Mouse (Mus musculus) pancreas, adult 10 weeks (tissue): Measurements from ENCODE around the gene Rpp25. TPM values are rescaled to one million over a fixed set of nuclear protein-coding genes. Genes with fewer than 3 reads are reported as not detected.

Experiments used
- polyA plus RNA-seq: library from polyadenylated mRNA; stranded (reverse); fragments of 350-450 nt; fragmentation: Illumina TruSeq; extraction: RNeasy Lipid Tissue Mini Kit (QIAGEN cat#74804); gene quantifications from one replicate; pipeline ENCODE4 v1.2.3, GENCODE M21; 2015; ENCODE audit warnings: low read depth, low replicate concordance; ENCODE audit not compliant: insufficient read depth

Rpp25 gene
- 1.4 TPM for polyA plus RNA-seq

DNA sequence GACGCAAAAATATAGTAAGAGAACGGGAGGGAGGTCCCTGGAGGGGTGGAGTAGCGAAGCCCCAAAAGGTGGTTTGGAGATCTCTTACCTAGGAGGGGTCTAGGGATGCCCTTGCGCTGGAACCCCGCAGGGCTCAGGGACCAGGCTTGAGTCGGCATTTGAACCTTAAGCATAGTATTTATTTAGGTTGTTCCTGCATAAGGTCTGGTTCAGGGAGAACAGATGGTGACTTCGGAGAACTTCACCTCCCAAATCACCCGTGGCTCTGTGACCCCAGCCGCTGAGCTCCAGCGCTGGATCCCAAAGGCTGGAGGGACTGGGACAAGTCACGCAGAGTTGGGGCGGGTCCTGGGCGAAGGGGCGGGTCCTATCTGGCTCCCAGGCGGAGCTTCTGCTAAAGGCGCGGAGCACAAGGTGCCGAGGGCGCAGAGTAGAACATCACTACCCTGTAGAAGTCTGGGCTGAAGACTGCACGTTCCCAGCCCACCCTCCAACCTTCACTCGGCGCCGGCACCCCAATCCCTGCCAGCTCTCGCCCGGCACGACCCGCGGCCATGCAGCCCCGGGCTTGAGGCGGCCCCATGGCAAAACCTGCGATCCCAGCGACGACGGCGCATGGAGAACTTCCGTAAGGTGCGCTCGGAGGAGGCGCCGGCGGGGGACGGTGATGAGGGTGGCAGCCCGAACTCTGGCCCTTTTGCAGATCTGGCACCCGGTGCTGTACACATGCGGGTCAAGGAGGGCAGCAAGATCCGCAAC lies at the start of gene Rpp25:
Gene Rpp25 (plus strand): TSS at position 405 of the 759 bp plus-strand sequence.

DNA sequence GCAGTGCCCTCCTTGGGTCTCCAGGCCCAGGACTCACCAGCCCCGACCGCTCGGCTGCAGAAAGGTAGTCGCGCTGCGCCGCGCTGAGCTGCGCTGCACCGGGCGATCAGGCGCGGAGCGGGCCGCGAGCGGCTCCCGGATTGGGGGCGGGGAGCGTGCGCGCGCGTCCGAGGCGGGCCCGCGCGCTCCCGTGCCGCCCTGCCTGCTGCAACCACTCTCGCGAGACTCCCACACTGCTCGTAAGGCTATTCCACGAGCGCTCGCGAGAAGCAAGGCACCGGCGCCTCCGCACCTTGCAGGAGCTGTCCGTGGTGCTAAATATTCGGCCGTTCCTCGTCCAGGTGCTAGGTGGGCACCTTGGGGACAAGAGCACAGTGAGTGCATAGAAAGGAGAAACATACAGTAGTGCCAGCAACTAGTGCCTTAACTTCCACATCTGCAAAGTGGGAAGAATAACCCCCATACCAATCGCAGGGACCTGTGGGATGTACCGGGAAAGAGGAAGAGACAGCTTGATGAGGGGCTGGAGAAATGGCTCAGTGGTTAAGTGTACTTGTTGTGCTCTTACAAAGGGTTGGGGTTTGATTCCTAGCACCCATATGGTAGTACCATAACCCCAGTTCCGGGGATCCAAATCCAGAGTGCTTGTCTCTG lies 35.8 kb upstream of the Rpp25 start, which contains the start of gene Scamp5:
Gene Scamp5 (minus strand): TSS at position 165 of the 654 bp plus-strand sequence.

DNA sequence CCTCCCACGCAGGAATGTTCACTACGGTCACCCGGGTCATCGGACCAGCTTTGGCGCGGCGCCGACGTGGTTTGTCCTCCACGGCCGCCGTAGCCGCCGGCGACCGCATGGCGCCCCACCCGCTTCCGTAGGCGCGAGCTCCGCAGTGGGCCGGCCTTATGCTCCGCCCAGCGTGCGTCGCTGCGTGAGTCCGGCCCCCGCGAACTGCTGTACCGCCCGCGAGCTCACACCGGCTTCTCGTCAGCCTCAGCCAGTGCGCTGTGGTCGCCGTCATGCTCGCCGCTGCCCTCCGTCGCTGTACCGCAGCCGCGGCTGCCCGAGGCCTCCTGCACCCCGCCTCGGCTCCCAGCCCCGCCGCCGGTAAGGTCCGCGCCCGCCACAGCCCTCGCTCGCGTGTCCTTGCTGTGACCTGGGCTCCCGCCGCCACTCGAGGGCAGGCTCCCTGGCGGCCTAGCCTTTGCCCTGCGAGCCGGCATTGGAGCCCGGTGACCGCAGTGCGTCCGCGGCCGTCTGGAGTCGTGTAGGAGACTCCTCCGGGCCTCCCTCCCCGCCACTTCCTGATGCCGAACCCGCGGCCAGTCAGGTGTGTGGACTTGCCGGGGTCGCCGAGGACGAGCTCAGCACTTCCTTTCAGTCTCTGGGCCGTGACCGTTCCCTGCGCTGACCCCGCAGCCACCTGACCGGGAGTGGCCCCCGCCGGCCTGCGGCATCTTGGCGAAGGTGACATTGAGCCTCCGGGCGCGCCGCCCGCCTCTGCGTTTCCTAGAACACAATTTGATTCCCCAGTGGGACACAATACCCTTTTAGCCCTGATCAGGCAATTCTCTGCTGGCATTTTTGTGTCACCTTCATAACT lies 17.5 kb downstream of the Rpp25 start, which contains the start of gene Cox5a:
Gene Cox5a (plus strand): TSS at position 219 of the 856 bp plus-strand sequence.

DNA sequence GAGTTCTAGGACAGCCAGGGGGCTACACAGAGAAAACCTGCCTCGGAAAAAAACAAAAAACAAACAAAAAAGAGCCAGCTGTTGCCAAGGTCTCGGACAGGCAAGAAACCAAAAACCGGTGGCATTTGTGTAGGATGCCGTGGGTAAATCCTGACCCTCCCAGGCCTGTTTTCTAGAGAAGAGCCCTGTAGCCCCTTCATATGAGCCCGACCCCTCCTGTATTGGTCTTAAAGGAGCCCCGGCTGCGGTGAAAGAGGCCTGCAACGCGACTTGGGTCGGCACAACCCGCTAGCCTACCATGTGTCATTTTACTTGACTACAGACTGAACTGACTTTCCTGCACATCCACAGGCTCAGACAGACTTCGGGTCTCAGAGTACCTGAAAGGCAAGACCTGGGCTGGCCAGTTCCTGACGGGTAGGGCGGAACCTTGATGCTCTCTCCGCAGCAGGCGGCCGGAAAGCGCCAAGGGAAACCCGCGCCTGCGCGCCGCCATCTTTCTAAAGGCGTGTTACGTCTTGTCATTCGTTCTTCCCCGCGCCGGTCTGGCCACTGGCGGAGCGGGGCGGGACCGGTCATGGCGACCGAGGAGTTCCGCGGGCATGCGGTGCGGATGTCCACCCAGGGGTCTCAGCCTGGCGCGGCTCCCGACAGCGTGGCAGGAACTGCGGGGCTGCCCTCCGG lies 33.4 kb downstream of the Rpp25 start, which contains the start of gene Fam219b:
Gene Fam219b (plus strand): TSS at position 485 of the 684 bp plus-strand sequence.

DNA sequence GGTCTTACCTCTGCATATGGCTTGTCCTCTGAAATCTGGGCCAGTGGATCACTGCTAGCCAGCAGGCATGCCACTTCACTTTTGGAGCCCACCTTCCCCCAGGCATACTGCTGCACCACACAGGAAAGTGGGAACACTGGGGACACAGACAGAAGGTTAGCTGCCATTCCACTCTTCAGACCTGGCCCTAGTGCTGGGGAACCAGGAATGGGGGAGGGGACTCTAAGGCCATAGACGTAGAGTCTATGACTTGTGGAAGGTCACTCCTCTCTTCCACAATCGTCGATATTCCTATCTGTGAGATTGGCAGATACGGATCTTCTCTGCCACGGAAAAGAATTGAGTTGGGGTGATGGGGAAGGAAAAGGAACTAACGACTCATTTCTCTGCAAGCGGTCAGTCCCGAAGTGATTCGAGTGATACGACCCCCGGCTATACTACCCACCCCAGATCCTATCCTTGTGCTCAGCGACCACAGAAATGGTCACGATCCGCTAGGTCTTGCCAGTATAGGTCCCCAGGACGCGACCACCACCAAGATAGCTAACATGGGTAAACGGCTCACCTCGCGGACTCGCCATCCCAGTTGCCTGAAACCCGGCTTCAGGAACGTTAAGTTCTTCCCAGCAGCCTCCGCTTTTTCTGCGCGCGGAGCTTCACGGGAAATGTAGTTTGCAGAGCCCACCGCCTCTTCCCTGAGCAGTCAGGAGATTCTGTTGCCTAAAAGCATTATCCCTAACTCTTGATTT lies 48.5 kb downstream of the Rpp25 start, which contains the start of gene Mpi:
Gene Mpi (minus strand): TSS at position 625 of the 749 bp plus-strand sequence.

Other genes starting within 250 kb of the Rpp25 start
- gene 1700017B05Rik, start 241.4 kb upstream of the Rpp25 start, polyA plus RNA-seq = 3.7 TPM
- 10.4 TPM for gene Ppcdc, start 63.9 kb upstream of the Rpp25 start, polyA plus RNA-seq
- 5.3 TPM for gene Scamp5, start 36.0 kb upstream of the Rpp25 start, polyA plus RNA-seq
- 66.9 TPM for gene Cox5a, start 17.2 kb downstream of the Rpp25 start, polyA plus RNA-seq
- 5.0 TPM for gene Fam219b, start 33.5 kb downstream of the Rpp25 start, polyA plus RNA-seq
- 6.3 TPM for gene Mpi, start 48.7 kb downstream of the Rpp25 start, polyA plus RNA-seq
- gene Scamp2, start 56.9 kb downstream of the Rpp25 start, polyA plus RNA-seq = 16.5 TPM
- gene Ulk3, start 85.4 kb downstream of the Rpp25 start, polyA plus RNA-seq = 6.6 TPM
- not detected for gene Cplx3, start 102.3 kb downstream of the Rpp25 start, polyA plus RNA-seq
- not detected for gene Lman1l, start 116.7 kb downstream of the Rpp25 start, polyA plus RNA-seq
- 16.6 TPM for gene Csk, start 149.6 kb downstream of the Rpp25 start, polyA plus RNA-seq
- gene Cyp1a2, start 179.7 kb downstream of the Rpp25 start, polyA plus RNA-seq = not detected
- 2.2 TPM for gene Cyp1a1, start 183.9 kb downstream of the Rpp25 start, polyA plus RNA-seq
- 2.7 TPM for gene Edc3, start 204.5 kb downstream of the Rpp25 start, polyA plus RNA-seq